Mouse (Mus musculus): ENCODE results near the gene Wdtc1. TPM values are rescaled to one million over a fixed set of nuclear protein-coding genes. Genes with fewer than 3 reads are reported as not detected.

The Wdtc1 gene
- total RNA-seq, 2 experiments from 2014 or later, result 78.8 to 82.5 TPM

GRCm38 (mm10) chr4:133371621-133372277 is 18.5 kb upstream of the Wdtc1 start:
- no peak for DNase-seq (ENCODE audit: low spot score in 2 of 2)
- peak overlapping the region; percentile 95 for H3K4me3 ChIP-seq
- no peak for TF ChIP-seq CTCF (conservative IDR thresholded peaks at IDR 0.05)
- H3K27ac ChIP-seq, result peak overlapping the region; percentile 98

DNA sequence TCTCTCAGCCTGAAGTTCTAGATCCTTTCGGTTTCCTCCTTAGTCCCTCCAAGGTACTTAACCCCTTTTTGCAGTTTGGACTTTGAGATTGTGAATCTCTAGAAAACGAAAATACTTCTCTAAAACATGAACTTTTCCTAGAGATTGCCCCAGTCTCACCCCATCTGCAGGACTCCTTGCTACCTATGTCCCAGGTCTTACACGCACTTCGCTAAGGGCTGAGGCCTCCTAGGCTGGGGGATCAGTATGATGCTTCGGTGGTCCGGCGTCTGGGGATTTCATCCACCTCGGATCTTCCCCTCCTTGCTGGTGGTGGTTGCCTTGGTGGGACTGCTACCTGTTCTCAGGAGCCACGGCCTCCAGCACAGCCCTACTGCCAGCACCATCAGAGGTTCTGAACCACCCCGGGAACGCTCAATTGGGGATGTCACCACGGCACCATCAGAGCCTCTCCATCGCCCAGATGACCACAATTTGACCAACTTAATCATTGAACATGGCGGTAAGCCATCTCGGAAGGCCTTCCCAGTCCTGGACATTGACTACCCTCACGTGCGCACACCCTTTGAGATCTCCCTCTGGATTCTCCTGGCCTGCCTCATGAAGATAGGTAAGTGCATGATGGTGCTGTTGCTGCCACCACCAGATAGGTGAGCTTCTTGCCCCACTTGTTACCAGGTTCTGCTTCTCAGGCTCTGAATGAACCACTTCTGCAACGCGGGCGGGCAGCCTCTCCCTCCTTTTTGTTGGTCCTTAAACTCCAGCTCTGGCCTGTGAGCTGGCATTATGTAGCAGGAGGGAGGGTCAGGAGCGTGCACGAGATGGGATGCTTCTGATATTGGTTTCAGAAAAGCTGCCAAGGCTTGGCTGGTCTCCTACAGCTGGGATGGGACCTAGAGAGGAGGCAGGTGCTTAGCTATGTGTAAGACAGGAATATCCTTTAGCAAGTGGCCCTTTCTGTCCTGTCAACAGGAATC is 17.3 kb upstream of the Wdtc1 start:
- Histone ChIP-seq H3K27ac (peak overlapping the region; percentile 98), H3K4me3 (peak overlapping the region; percentile 95)
- no peak for DNase-seq (ENCODE audit: low spot score in 2 of 2)
- no peak for TF ChIP-seq CTCF (conservative IDR thresholded peaks at IDR 0.05)

DNA sequence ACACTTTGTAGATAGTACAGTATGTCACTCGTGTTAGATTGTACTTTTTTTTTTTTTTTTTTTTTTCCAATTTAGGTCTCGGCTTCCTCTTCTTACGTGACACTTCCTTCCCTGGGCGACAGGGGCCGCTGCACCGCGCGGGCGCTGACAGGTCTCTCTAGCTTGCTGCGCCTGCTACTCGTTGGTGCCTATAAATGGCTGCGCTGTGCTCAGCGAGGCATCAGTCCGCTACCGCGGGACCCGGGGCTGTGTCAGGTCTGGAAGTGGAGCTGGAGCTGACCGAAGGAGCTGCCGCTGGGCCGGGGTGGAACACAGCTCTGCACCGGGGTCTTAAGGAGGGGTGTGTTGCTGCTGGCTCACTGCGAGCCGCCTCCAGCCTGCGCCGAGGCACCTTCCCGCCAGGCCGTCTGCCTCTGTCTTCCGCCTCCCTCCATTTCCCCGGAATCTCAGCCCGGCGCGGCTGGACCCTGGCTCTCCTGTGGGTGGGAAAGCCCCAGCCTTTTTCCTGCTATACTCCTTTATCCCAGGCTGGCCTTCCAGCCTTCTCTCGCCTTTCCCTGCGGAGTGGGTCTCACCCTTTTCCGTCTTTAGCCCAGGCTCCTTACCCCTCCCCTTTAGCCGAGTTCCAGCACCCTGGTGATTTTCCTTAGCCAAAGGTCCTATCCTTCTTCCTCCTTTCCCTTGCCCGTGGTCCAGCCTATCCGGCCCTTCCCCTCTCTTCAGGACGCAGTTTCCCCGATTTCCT is 16.4 kb upstream of the Wdtc1 start, which contains the start of gene Slc9a1:
Slc9a1 (plus strand) TSS at position 154 of the 745 bp plus-strand sequence.
- peak within 1 kb of the TSS; percentile 95 for H3K4me3 ChIP-seq
- TF ChIP-seq CTCF (conservative IDR thresholded peaks at IDR 0.05), result peak; percentile 97
- peak; percentile 93 to 95 for DNase-seq (ENCODE audit: low spot score in 2 of 2)

GRCm38 (mm10) chr4:133354641-133355040 is 1.4 kb upstream of the Wdtc1 start:
- DNase-seq (ENCODE audit: low spot score in 2 of 2), result no peak

More for the DNA sequence above, 16.4 kb upstream of the Wdtc1 start, which contains the start of gene Slc9a1:
- peak within 1 kb of the TSS; percentile 98 for H3K27ac ChIP-seq

DNA sequence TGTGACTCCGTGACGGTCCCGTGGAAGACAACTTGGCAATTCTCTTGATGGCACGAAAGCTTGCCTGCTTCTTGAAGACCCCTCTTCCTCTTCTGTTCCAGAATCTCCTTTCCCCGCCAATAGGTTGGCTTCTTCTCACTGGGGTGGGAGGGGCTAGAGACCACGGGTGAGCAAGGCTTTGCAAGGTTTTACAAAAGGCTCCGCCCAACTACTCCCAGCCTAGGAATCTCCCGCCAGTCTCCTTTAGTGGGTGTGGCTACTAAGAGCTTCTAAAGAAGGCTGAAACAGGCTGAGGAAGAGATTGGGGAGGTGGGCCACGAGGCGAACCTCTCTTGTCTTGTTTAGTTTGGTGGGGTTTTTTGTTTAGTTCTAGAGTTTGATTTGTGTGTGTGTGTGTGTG is 484 bp downstream of the Wdtc1 start:
- TF ChIP-seq CTCF (conservative IDR thresholded peaks at IDR 0.05), result no peak
- no peak overlapping the region for H3K27ac ChIP-seq
- no peak for DNase-seq (ENCODE audit: low spot score in 2 of 2)
- H3K4me3 ChIP-seq, result no peak overlapping the region

More at GRCm38 (mm10) chr4:133354641-133355040, 1.4 kb upstream of the Wdtc1 start:
- no peak overlapping the region for H3K27ac ChIP-seq
- no peak overlapping the region for H3K4me3 ChIP-seq
- no peak for TF ChIP-seq CTCF (conservative IDR thresholded peaks at IDR 0.05)

DNA sequence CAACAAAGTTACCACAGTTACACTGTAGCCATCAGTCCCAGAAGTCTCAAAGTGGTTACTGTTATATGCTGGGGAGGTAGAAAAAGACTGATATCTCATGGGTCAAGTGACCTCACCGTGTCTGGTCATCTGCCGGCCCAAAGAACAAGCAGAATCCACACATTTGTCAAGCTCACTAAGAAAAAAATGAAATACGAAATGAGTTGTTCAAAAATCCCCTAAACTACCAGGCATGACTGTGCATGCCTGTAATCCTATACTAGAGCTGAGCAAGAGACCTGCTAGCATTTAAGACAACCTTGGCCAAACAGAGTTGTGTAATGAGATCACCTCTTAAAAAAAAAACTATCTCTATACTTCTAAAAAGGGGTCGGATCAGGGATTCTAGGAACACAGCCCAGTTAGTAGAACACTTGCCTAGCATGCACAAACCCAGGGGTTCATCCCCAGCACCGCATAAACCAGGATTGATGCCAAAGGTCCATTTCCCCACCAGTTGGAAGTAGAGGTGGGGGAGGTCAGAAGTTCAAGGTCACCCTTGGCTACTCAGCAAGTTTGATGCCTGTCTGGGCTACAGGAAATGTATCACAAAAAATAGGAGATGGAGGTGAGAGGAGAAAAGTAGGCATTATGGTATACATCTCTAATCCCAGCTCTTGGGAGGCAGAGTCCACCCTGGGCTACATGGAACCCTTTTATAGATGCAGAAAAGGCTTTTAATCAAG is 5.1 kb downstream of the Wdtc1 start:
- TF ChIP-seq CTCF (conservative IDR thresholded peaks at IDR 0.05), result no peak
- H3K4me3 ChIP-seq, result no peak overlapping the region
- no peak for DNase-seq (ENCODE audit: low spot score in 2 of 2)
- H3K27ac ChIP-seq, result no peak overlapping the region

GRCm38 (mm10) chr4:133347624-133348023 is 5.7 kb downstream of the Wdtc1 start:
- no peak for DNase-seq (ENCODE audit: low spot score in 2 of 2)
- TF ChIP-seq CTCF (conservative IDR thresholded peaks at IDR 0.05), result peak; percentile 42
- Histone ChIP-seq H3K4me3 (no peak overlapping the region), H3K27ac (no peak overlapping the region)

- no peak for TF ChIP-seq CTCF (conservative IDR thresholded peaks at IDR 0.05)
- DNase-seq (ENCODE audit: low spot score in 2 of 2), result no peak
- no peak overlapping the region for H3K27ac ChIP-seq
Measured at GRCm38 (mm10) chr4:133346577-133346976, 6.7 kb downstream of the Wdtc1 start.

GRCm38 (mm10) chr4:133345702-133346101 is 7.6 kb downstream of the Wdtc1 start:
- peak; percentile 37 for TF ChIP-seq CTCF (conservative IDR thresholded peaks at IDR 0.05)
- no peak overlapping the region for H3K27ac ChIP-seq
- DNase-seq (ENCODE audit: low spot score in 2 of 2), result no peak
- H3K4me3 ChIP-seq, result no peak overlapping the region

More at GRCm38 (mm10) chr4:133346577-133346976, 6.7 kb downstream of the Wdtc1 start:
- no peak overlapping the region for H3K4me3 ChIP-seq

DNA sequence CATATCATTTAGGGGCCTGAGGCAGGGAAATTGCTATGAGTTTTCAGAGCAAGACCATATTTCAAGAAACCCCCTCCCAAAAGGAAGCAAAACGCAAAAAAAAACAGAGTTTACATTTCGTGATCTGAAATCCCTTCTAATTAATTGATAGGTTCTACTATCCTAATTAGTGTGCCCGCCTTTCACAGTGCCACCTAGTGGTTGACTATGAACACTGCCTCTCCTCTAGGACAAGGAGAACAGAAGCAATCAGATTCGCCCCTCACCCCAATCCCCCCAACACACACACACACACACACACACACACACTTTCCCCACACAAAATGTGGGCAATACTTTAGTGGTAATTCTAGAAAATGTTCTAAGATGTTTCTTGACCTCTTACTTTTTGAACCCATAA is 9.2 kb downstream of the Wdtc1 start:
- TF ChIP-seq CTCF (conservative IDR thresholded peaks at IDR 0.05), result peak; percentile 83
- Histone ChIP-seq H3K4me3 (no peak overlapping the region), H3K27ac (no peak overlapping the region)
- DNase-seq (ENCODE audit: low spot score in 2 of 2), result peak; percentile 25 to 41

DNA sequence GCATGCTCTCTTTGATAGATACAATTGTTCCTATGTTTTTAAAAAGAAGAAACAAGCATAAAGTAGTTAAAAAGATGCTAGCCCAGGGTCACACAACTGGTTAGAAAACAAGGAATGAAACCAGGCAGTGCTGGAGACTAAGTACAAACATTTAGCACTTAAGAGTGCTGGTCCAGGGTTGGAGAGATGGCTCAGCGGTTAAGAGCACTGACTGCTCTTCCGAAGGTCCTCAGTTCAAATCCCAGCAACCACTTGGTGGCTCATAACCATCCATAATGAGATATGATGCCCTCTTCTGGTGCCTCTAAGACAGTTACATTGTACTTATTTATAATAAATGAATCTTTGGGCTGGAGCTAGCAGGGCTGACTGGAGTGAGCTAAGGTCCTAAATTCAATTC is 13.1 kb downstream of the Wdtc1 start:
- DNase-seq (ENCODE audit: low spot score in 2 of 2), result no peak
- peak; percentile 41 for TF ChIP-seq CTCF (conservative IDR thresholded peaks at IDR 0.05)
- Histone ChIP-seq H3K27ac (no peak overlapping the region), H3K4me3 (no peak overlapping the region)

Measured in layer of hippocampus, adult 2 months (tissue).